Mouse (Mus musculus) bone marrow macrophage, adult 2 months (primary cell): ENCODE data around the gene Olfr576.

Experiments used
- CTCF ChIP-seq: IDR thresholded peaks from 2 replicates; pipeline ENCODE4 v1.5.1; 2012; ENCODE audit warnings: low read depth, mild to moderate bottlenecking, low read length, moderate library complexity
- POLR2A ChIP-seq: IDR thresholded peaks from 2 replicates; pipeline ENCODE4 v1.6.1; 2012; ENCODE audit warnings: mild to moderate bottlenecking, low read depth, low read length, borderline replicate concordance

- TF ChIP-seq CTCF (no peak), POLR2A (no peak)
These were observed 35.4 kb upstream of the Olfr576 start for GRCm38 (mm10) chr7:102927105-102927504.
